Mouse (Mus musculus): Measurements from ENCODE around the gene D930007J09Rik.

DNA sequence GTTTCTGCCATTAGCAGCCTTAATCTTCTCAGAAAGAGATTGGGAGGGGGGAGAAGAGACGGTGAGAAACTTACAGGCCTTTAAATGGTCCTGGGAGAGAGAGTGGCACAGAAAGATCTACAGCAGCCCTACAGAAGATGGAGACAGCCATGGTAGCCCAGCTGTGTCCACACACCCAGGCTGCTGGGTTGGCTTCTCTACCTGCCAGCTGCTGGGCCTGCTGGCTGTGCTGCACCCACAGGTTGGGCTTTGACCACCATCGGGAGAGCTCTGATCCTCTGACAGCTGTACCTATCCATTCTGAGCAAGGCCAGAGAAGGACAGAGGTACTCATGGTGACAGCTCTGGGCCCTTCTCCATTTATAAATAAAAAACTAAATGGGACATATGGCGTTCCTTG lies 23.8 kb downstream of the D930007J09Rik start:
- TF ChIP-seq CTCF (IDR thresholded peaks at IDR 0.05; ENCODE audit: insufficient read depth, low read depth, low read length), result no peak
- TF ChIP-seq POLR2A (IDR thresholded peaks at IDR 0.05; ENCODE audit: insufficient read depth, low read depth, low read length), result no peak
